Mouse (Mus musculus) cerebellum, postnatal 4 days (tissue): ENCODE measurements around the gene Astn2.

Source experiments
- DNase-seq, 2 experiments: peaks; one replicate each; pipeline ENCODE4 v3.0.0; 2022; ENCODE audit warnings: low spot score in 2 of 2, mixed read lengths in 1 of 2

Gene Astn2

GRCm38 (mm10) chr4:65874236-65874781 is 530.1 kb downstream of the Astn2 start:
- DNase-seq = no peak

DNA sequence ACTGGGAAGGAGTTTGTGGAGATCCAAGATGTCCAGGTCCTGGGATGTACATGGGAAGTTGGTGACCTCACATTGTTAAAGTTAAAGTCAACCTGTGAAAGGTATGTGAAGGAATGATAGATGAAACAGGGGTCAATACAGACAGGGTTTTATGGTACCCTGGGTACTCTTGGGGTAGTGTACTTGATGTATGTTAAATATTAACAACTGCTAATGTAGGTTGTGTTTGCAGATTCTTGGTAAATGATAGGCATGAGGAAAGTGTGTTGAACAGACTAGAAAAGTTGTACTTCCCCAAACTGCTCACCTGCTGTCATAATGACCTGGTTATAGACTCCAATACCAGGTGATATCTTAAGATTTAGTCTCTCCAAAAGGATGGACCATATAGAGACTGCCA is 539.9 kb downstream of the Astn2 start:
- no peak for DNase-seq

DNA sequence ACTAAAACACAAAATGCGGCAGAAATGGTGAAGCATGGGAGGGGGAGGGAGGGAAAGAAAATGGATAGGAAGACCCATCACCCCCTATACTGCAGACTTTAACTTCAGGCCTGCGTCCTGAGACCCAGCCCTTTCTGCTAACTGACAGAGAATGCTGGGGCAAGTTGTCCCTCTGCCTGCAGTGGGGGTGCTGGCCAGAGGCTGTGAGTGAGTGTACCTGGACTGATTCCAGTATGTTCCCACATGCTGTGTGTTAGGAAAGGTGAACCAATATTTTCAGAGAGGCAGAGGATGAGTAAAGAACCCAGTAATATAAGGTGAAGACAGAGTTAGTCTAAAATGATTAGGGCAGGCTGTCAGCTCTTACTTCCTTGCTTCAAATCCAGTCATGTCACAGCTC is 561.2 kb downstream of the Astn2 start:
- no peak for DNase-seq

GRCm38 (mm10) chr4:65839550-65840000 is 564.8 kb downstream of the Astn2 start:
- peak in 1 of 2 experiments; percentile 13 for DNase-seq

DNA sequence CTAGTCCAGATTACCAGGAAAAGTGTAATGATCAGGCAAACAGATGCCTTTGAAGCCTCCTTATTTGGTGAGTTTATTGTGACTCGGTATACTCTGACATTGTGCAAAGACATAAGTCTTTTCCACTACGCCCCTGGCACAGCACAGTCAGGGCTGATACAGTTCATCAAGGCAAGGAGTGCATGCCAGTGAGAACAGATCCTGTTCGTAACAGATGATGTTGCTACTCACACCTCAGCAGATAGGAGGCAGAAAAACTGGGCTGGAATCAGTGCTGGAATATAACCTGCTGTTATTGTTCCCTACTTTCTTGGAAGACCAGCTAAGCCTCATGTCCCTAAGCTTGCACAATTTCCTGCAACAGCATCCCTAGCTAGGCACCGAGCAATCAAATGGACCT is 565.6 kb downstream of the Astn2 start:
- no peak for DNase-seq

- no peak for DNase-seq
Measured at GRCm38 (mm10) chr4:65832971-65833370, 571.4 kb downstream of the Astn2 start.

DNA sequence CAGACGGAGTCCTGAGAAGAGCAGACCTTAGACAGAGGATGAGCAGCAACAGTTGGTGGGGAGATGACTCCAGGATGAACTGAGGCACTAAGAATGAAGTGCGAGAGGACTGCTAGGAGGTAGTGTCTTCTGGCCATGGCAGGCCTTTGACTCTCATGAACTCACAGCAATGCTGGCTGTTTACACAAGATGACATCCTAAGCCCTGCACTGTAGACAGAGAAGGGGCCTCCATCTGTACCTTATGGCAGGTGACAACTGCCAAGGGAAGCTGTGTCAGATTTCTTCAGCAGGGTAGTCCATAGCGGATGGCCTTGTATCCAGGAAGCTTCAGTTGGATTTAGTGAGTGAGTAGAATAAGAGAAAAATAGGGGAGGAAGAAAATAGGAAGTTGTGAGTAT is 572.5 kb downstream of the Astn2 start:
- DNase-seq = no peak

- DNase-seq = no peak
Measured at GRCm38 (mm10) chr4:65830495-65830894, 573.9 kb downstream of the Astn2 start.

DNA sequence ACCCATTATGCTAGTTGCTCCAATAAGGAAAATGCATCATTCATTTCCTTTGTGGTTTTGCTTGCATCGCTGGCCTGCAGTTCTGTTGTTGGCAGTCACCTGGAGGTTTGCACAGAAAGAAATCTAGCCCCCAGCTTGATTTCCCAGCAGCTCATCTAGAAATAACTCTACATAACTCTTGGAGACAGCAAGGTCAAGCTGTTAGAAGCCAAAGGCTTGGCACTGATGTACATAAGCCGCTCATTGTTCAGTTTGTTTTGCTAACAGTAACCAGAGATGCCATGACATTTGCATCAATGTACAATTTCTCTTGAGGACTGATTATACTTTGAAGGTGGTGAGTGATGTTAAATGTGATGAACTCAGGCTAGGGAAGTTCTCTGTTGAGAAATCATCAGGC is 583.3 kb downstream of the Astn2 start:
- no peak for DNase-seq

DNA sequence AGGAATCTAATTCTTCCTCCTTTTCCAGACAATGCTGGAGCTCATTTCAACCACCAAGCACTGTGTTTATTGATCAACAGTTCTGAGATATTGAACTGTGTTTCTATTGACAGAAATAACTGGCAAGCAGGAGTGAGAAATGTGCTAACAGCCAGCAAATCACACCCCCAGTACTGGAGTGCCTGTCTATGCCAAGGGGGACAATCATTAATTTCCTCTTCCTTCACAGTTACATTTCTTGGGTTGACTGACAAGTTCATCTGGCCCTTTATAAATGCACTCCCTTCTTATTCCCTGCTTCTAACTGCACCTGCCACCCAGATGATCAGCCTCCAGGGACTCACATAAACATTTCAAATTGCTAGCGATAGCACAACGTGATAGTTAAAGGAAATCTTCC is 584.2 kb downstream of the Astn2 start:
- DNase-seq = no peak

DNA sequence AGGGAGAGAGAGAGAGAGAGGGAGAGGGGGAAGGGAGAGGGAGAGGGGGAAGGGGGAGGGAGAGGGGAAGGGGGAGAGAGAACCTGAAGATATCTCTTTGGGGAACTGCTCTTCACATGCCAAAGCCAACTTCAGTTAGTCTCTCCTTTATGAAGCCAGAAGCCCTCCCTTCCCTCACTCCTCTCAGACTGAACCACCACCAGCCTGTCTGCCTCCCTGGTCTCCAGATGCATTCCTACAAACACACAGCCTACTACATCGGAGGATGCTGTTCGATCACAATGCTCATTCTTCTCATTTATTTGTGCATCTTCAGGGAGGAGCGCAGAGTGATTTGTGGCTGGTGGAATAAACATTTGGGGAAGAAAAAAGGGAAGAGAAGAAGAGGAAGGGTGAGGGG is 584.6 kb downstream of the Astn2 start:
- no peak for DNase-seq

DNA sequence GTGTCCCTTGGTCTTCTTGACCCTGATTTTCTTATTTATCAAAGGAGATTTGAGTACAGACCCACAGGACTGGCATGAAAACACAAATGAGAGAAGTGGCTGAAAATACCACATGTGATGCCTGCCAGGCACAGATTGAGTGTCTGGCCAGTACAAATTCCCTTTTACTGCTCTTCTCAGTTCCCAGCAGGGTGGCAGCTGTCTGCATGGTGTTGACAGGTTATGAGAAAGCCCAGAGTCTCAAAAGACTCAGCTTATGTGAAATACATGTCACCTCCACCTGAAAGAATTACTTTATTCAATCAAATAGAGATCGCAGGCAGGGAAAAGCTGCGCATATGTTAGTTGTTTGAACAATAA is 590.3 kb downstream of the Astn2 start:
- no peak for DNase-seq

DNA sequence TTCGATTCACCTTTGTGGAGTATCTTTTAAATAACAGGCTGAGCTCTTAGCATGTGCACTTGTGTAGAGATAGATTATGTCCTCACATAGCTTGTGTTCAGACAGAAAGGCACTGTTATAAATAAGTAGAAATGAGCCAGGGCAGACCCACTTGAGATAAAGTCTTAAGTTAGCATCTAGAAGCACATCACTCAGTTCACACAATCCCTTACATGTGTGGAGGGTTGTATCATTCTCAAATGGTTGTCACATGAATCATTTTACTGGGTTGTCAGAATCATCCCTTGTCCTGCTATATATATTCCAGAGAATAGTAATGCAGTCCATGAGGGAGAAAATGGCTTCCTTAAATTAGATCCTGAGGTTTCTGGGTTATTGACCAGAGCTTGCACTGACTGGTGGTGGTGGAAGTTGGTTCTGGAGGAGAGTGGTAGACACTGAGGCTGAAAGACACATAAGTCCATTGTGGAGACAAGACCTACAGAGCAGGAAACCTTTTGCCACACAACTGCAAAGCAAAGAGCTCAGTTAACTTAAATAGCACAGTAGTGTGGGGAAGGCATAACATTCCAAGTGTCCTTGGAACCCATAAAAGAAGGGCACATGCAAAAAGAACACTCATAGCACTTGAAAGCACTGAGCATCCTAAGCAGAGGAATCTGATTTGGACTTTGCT is 590.8 kb downstream of the Astn2 start:
- DNase-seq = no peak

DNA sequence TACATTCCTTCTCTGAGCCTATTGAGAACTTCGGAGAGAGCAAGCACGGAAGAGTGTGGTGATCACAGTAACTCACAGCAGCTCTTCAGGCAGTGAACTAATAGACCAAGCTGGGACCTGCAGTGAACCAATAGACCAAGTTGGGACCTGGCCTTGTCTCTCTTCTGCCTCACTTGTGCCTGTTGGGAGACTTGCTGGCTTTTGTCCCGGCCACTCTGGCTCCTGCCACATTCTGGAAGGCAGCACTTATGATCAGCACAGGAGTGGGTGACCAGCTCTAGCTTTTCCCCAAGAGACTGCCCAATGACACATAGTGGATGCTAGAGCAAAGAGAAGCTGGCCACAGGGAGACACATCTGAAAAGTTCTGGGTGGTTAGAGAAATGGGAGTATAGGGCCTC is 597.1 kb downstream of the Astn2 start:
- no peak for DNase-seq

DNA sequence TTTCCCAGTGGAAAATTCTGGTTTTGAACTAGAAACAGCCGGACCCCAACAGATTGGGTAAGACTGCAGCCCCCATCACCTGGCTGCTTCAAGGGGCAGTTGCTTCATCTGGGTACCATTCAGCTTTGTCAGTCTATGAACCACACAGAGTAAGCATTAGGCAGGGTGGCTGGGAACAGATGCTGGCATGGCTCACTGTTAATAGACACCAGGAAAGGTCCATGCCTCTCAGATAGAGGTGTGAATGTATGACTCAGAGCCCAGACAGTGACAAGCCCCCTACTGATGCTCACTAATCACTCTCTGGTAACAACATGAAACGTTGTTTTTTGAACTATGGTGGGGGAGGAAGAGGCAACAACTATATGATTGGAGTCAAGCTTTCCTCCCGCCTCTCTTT is 603.2 kb downstream of the Astn2 start:
- DNase-seq = no peak

DNA sequence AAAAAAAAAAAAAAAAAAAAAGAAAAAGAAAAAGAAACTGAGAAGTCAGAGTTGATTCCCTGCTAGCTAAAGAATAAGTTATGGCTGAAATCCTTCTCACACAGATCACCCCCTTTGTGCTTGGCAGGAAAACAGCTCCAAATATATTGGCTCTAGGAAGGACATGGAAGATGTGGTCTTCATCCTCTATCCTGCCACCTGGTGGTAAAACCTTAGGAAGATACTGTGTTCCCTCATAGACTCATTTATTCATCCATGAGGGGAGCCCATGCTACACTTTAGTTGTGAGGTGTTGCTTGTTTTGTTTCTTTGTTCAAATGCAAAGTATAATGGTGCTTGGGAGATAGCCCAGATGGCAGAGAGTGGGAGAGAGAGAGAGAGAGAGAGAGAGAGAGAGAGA is 613.4 kb downstream of the Astn2 start:
- no peak for DNase-seq

- peak in 1 of 2 experiments; percentile 5 for DNase-seq
Measured at GRCm38 (mm10) chr4:65773368-65774010, 630.9 kb downstream of the Astn2 start.

DNA sequence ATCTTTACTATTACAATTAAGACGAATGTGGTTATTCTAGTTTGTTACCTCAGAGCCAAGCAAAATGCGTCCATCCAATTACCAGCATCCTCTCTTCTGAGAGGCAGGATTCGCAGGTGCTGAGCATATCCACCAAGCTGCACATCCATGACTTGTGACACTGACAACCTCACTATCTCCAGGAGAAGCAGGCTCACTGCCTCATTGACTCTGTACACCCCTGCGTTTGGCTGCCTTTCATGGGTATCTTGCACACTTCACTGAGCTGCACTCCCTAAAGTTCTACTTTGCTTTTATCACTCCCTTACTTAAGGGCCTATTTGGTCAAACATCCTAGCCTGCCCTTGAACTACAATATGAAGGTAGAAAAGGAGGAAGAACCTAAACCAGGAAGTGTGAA is 633.5 kb downstream of the Astn2 start:
- no peak for DNase-seq

DNA sequence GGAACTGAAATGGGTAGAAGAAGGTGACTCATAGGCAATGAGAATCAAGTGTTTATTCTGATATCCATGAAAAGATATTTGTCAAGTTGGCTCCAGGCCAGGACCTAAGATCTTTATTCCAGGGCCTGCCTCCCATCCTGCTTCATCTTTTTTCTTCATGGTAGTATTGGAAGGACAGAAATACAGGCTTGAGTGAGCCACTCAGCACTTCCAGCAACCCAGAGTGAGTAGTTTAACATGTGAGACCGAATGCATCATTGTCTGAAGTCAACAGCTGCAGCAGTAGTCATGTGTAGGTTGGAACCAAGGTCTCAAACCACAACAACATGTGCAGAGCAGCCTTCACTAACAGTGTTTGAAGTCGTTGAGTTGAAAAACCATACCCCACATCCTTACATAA is 636.5 kb downstream of the Astn2 start:
- DNase-seq = no peak

- DNase-seq = no peak
Measured at GRCm38 (mm10) chr4:65767431-65767830, 637.0 kb downstream of the Astn2 start.

GRCm38 (mm10) chr4:65765312-65765711 is 639.1 kb downstream of the Astn2 start:
- no peak for DNase-seq

- DNase-seq = no peak
Measured at GRCm38 (mm10) chr4:65764275-65764674, 640.1 kb downstream of the Astn2 start.

DNA sequence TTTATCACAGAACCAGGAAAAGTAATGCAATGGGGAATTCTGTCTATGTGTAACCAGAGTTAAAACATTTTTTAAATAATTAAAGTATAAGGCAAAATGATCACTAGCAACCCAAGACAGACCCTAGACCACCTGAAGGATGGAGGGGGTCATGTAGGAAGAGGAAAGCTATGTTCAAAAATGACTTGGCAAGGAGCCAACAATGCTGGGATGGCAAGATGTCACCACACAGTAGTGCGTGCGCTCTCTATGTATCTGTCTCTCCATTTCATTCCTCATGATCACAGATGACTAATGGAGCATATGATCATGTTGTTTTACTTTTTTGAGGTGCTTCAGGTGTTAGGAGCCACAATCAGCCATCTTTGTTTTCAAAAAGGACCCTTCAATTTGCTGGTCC is 640.6 kb downstream of the Astn2 start:
- DNase-seq = no peak
